Mouse (Mus musculus) hindbrain, embryonic 13.5 days (tissue): ENCODE measurements around the gene Cort. TPM values are rescaled to one million over a fixed set of nuclear protein-coding genes. Genes with fewer than 3 reads are reported as not detected.
A peak's percentile ranks its signal among the peaks of the same experiment; 100 is the strongest.

Source experiments
- ATAC-seq: fragments of 200-750 bp; cut with Nextera tagmentation; 2 replicates; pipeline ENCODE4 v1.8.0; 2017; ENCODE audit warnings: moderate TSS enrichment; ENCODE audit not compliant: low FRiP score
- H3K27ac ChIP-seq: fragments of 300-500 bp; sonication (generic); 2 replicates; pipeline ENCODE4 v1.5.1; 2015; ENCODE audit warnings: inconsistent platforms, mild to moderate bottlenecking, moderate library complexity
- H3K27me3 ChIP-seq: fragments of 300-500 bp; sonication (generic); 2 replicates; pipeline ENCODE4 v1.6.1; 2015; ENCODE audit warnings: mild to moderate bottlenecking, inconsistent platforms
- H3K36me3 ChIP-seq: fragments of 300-500 bp; sonication (generic); 2 replicates; pipeline ENCODE4 v1.6.1; 2015; ENCODE audit warnings: mild to moderate bottlenecking, inconsistent platforms
- H3K4me1 ChIP-seq: fragments of 300-500 bp; sonication (generic); replicated peaks from 2 replicates; pipeline ENCODE4 v1.6.1; 2015; ENCODE audit warnings: inconsistent platforms
- H3K4me2 ChIP-seq: fragments of 300-500 bp; sonication (generic); 2 replicates; pipeline ENCODE4 v1.6.1; 2015; ENCODE audit warnings: inconsistent platforms, mild to moderate bottlenecking, moderate library complexity
- H3K4me3 ChIP-seq: fragments of 300-500 bp; sonication (generic); 2 replicates; pipeline ENCODE4 v1.5.1; 2015; ENCODE audit warnings: mild to moderate bottlenecking, inconsistent platforms
- H3K9ac ChIP-seq: fragments of 300-500 bp; sonication (generic); 2 replicates; pipeline ENCODE4 v1.6.1; 2015; ENCODE audit warnings: mild to moderate bottlenecking, inconsistent platforms
- H3K9me3 ChIP-seq: fragments of 300-500 bp; sonication (generic); 2 replicates; pipeline ENCODE4 v1.6.1; 2016; ENCODE audit warnings: inconsistent platforms
- WGBS: fragments of 180-500 bp; shearing (Covaris S2); methylation state at CpG from one replicate; pipeline ENCODE4 v1.1.7; 2015; 5-methylcytosine and 5-hydroxymethylcytosine counted together
- polyA plus RNA-seq: library from polyadenylated mRNA; unstranded; fragments of >200 nt; fragmentation: Nextera tagmentation; extraction: Ambion mirVana; gene quantifications from 2 replicates; pipeline ENCODE4 v1.2.1, GENCODE M21; 2015

The Cort gene
- polyA plus RNA-seq, 1 experiment from 2014 or later = 0.35 TPM

DNA sequence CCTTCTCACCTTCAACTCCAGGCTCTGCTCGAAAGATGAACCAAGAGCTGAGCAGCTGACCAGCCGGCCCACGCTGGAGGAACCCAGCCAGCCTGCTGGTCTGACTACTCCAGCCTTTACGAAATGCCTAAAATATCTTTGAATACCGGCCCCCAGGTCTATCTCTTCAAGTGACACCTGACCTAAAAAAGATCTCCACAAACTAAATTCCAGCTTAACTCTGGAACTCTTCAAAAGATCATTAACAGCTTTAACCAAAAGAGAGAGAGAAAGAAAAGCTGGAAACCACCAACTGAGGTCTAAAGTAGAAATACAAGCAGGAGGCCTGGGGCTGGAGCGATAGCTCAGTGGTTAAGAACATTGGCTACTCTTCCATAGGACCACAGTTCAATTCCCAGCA, 46.9 kb downstream of the Cort start:
- WGBS = 91% methylated on average over 6 of the region's 6 CpGs

DNA sequence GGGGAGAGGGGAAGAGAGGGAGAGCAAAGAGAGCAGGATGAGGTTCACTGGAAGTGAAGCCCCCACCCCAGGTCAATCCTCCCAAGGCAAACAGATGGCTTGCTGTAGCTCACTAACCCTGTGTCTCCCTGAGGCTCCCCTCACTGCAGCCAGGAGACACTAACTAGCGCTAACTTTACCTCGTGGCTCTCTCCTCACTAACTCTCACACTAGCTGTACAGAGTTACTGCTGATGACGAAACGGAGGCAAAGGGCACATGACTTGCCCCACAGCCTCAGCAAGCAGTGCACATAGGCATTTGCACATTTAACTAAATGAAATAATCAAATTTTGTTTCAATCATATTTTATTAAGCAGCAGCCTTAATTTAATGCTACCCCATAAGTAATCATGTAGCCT, 48.3 kb downstream of the Cort start:
- Histone ChIP-seq H3K36me3 (peaks cover 12% of the 10 kb centered on the region), H3K27ac (no peak overlapping the region), H3K9me3 (no peaks in the 10 kb centered on the region), H3K9ac (no peak overlapping the region), H3K4me2 (no peak overlapping the region), H3K4me3 (no peak overlapping the region), H3K4me1 (peaks cover 25% of the 10 kb centered on the region), H3K27me3 (no peaks in the 10 kb centered on the region)
- ATAC-seq = no peak
- WGBS = 61% methylated on average over 4 of the region's 4 CpGs

More for the DNA sequence above, 46.9 kb downstream of the Cort start:
- H3K27ac ChIP-seq = no peak overlapping the region
- ATAC-seq = no peak
- peaks cover 32% of the 10 kb centered on the region for H3K4me1 ChIP-seq
- H3K4me3 ChIP-seq = no peak overlapping the region
- H3K4me2 ChIP-seq = no peak overlapping the region
- H3K27me3 ChIP-seq = no peaks in the 10 kb centered on the region
- H3K36me3 ChIP-seq = peaks cover 8% of the 10 kb centered on the region
- no peaks in the 10 kb centered on the region for H3K9me3 ChIP-seq
- no peak overlapping the region for H3K9ac ChIP-seq

DNA sequence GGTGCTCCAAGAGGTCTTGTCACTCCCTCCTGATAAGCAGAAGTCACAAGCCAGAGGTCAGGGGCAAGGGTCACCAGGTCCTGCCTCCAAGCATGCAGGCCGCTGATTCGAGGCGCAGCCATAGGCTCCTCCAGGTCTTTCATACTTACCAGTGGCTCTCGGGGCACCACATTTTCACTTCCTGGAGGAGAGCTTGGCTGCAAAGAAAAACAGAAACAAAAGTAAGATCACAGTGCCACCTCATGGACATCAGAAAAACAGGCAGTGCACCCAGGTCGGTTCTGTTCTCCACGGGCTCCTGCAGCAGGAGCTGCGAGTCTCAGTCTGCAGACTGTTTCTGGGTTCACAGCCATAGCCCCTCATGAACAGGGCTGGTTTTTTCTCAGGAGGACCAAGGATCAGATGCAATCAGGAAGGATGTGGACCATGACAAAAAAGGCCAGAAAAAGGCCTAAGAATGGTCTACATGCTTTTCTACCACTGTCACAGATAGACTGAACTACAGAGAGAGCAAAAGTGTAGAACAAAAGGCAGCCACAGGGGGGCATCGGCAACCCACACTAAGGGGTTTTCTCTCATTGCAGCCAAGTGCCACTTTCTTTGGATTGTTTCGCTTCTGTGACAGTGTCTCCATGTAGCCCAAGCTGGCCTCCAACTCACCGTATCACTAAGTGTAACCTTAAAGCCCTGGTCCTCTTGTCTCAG, 50.5 kb downstream of the Cort start:
- no peaks in the 10 kb centered on the region for H3K9me3 ChIP-seq
- peak; percentile 70 for ATAC-seq
- H3K27me3 ChIP-seq = no peaks in the 10 kb centered on the region
- H3K9ac ChIP-seq = no peak overlapping the region
- H3K4me1 ChIP-seq = peaks cover 17% of the 10 kb centered on the region; the same call in 1 of the 2 replicates
- H3K4me2 ChIP-seq = no peak overlapping the region
- no peak overlapping the region for H3K27ac ChIP-seq
- H3K36me3 ChIP-seq = peaks cover 26% of the 10 kb centered on the region
- WGBS = 31% methylated on average over 10 of the region's 10 CpGs
- H3K4me3 ChIP-seq = no peak overlapping the region

DNA sequence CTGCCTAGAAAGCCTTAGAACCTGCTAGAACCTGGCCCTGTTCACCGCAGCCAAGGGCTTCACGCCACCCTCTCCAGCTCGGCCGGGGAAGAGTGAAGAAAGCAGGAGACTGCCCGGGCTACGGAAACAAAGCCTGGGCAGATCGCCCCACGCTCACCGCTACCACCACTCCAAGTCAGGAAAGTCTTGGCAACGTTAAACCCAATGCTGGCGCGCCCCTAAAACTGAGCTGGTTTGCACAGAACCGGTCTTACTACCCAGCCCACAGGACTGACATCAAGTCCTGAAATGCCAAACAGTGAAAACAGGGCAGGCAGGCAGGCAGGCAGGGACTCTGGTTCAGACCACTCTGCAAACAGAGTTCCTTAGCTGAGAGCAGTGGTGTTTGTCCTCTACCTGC, 51.5 kb downstream of the Cort start:
- ATAC-seq = no peak
- Histone ChIP-seq H3K4me1 (peaks cover 25% of the 10 kb centered on the region; the same call in 1 of the 2 replicates), H3K4me2 (no peak overlapping the region), H3K36me3 (peaks cover 26% of the 10 kb centered on the region), H3K27ac (0 out of 2 replicates have a peak overlapping the region, but pooled peaks have one; percentile 6), H3K27me3 (no peaks in the 10 kb centered on the region), H3K4me3 (no peak overlapping the region), H3K9ac (peak overlapping the region; percentile 39; the same call in 1 of the 2 replicates), H3K9me3 (no peaks in the 10 kb centered on the region)
- 96% methylated on average over 13 of the region's 13 CpGs for WGBS

Other genes with a start within 250 kb of the Cort start
- 52.6 and 57.7 TPM in 2 replicates for gene Pex14, start 26.9 kb downstream of the Cort start, polyA plus RNA-seq
- gene Dffa, start 22.6 kb downstream of the Cort start, polyA plus RNA-seq = 27.0 and 29.1 TPM in 2 replicates
- gene Cenps, start 10.9 kb upstream of the Cort start, polyA plus RNA-seq = 22.1 and 24.3 TPM in 2 replicates
- 111 and 114 TPM in 2 replicates for gene Pgd, start 40.0 kb upstream of the Cort start, polyA plus RNA-seq
- gene Kif1b, start 180.9 kb upstream of the Cort start, polyA plus RNA-seq = 155 and 169 TPM in 2 replicates